Mouse (Mus musculus) liver, embryonic 12.5 days (tissue): ENCODE results near the gene Slc5a4b. TPM values are rescaled to one million over a fixed set of nuclear protein-coding genes. Genes with fewer than 3 reads are reported as not detected.
"Not testable (repeated sequence)": the region's sequence is repeated elsewhere in the genome, so short reads cannot be mapped to it uniquely, and the experiment has no call there.

ENCODE experiments used
- ATAC-seq: fragments of 200-750 bp; cut with Nextera tagmentation; 2 replicates; pipeline ENCODE4 v1.8.0; 2017; ENCODE audit warnings: moderate number of reproducible peaks, mild to moderate bottlenecking, moderate library complexity
- H3K27ac ChIP-seq: fragments of 300-500 bp; sonication (generic); 2 replicates; pipeline ENCODE4 v1.5.1; 2016; ENCODE audit warnings: mild to moderate bottlenecking
- H3K27me3 ChIP-seq: fragments of 300-500 bp; sonication (generic); replicated peaks from 2 replicates; pipeline ENCODE4 v1.6.1; 2016; ENCODE audit warnings: mild to moderate bottlenecking, moderate library complexity
- H3K36me3 ChIP-seq: fragments of 300-500 bp; sonication (generic); 2 replicates; pipeline ENCODE4 v1.6.1; 2016; ENCODE audit warnings: mild to moderate bottlenecking, moderate library complexity
- H3K4me1 ChIP-seq: fragments of 300-500 bp; sonication (generic); 2 replicates; pipeline ENCODE4 v1.6.1; 2016
- H3K4me2 ChIP-seq: fragments of 300-500 bp; sonication (generic); 2 replicates; pipeline ENCODE4 v1.6.1; 2016; ENCODE audit warnings: mild to moderate bottlenecking, moderate library complexity
- H3K4me3 ChIP-seq: fragments of 300-500 bp; sonication (generic); 2 replicates; pipeline ENCODE4 v1.5.1; 2016; ENCODE audit warnings: mild to moderate bottlenecking, moderate library complexity
- H3K9ac ChIP-seq: fragments of 300-500 bp; sonication (generic); 2 replicates; pipeline ENCODE4 v1.6.1; 2016; ENCODE audit warnings: mild to moderate bottlenecking, moderate library complexity
- H3K9me3 ChIP-seq: fragments of 300-500 bp; sonication (generic); replicated peaks from 2 replicates; pipeline ENCODE4 v1.6.1; 2016; ENCODE audit warnings: mild to moderate bottlenecking, moderate library complexity
- WGBS: fragments of 180-500 bp; shearing (Covaris S2); methylation state at CpG from one replicate; pipeline ENCODE4 v1.1.7; 2016; ENCODE audit not compliant: insufficient replicate concordance; 5-methylcytosine and 5-hydroxymethylcytosine counted together
- polyA plus RNA-seq: library from polyadenylated mRNA; unstranded; fragments of >200 nt; fragmentation: Nextera tagmentation; extraction: Ambion mirVana; gene quantifications from 2 replicates; pipeline ENCODE4 v1.2.1, GENCODE M21; 2016

Gene Slc5a4b
- polyA plus RNA-seq, 1 experiment from 2014 or later: 0.17 TPM

DNA sequence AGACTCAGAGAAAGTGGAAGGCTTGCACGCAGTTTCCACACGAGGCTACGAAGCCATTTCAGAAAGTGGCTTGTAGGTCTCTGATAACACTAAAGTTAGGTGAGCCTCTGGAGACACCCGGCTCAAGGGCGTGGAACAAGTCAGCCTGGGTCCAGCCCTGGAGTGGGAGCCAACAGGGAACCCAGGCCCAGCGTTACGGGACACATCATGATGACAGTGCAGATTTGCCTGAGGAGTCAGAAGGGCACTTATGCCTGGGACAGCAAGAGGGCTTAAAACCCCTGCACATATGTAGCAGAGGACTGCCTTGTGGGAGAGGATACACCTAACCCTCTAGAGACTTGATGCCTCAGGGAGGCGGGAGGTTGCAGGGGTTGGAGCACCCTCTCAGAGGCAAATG lies 14.2 kb downstream of the Slc5a4b start:
- Histone ChIP-seq H3K36me3 (no peaks in the 10 kb centered on the region), H3K27ac (no peak overlapping the region), H3K9me3 (no peaks in the 10 kb centered on the region), H3K4me3 (no peak overlapping the region), H3K4me2 (no peak overlapping the region), H3K4me1 (no peaks in the 10 kb centered on the region), H3K9ac (no peak overlapping the region), H3K27me3 (no peaks in the 10 kb centered on the region)
- WGBS: 65% methylated on average over 8 of the region's 8 CpGs
- ATAC-seq: no peak

DNA sequence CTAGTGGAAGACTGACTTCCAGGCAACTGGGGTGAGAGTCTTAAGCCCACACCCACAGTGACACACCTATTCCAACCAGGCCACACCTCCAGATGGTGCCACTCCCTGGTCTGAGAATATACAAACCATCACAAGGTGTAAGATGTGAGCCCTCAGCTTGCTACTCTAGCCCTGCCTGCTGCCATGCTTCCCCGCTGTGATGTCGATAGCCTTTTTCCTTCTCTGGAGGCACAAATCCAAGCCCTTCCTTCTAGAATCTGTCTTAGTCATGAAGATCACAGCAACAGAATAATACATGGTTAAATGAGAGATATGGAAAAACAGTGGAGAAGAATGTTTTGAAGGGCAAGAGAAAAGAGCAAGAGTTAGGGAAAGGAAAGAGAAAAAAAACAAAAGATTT lies 33.8 kb downstream of the Slc5a4b start:
- ATAC-seq, H3K27me3 ChIP-seq, H3K4me2 ChIP-seq, H3K9me3 ChIP-seq, H3K4me1 ChIP-seq, H3K36me3 ChIP-seq, H3K27ac ChIP-seq, H3K4me3 ChIP-seq, H3K9ac ChIP-seq: not testable (repeated sequence)
- WGBS: 71% methylated on average over 2 of the region's 2 CpGs

DNA sequence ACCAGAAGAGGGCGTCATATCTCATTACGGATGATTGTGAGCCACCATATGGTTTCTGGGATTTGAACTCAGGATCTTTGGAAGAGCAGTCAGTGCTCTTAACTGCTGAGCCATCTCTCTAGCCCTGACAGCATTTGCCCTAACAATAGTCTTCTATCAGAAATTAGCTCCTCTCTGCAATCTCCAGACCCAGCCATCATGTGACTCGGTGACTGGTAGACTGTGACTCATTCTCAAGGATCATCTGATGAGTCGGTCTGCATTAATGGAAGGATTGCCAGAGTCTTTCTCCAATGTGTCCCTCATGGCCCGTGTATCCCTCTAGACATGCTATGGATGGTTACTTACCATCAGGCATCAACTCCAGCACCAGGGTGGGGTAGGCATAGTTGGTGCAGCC lies 38.7 kb downstream of the Slc5a4b start:
- H3K36me3 ChIP-seq, H3K9me3 ChIP-seq, H3K27me3 ChIP-seq, H3K9ac ChIP-seq, H3K27ac ChIP-seq, H3K4me3 ChIP-seq, H3K4me2 ChIP-seq, H3K4me1 ChIP-seq, ATAC-seq: not testable (repeated sequence)
- whole genome bisulfite sequencing: 75% methylated on average over 5 of the region's 5 CpGs

DNA sequence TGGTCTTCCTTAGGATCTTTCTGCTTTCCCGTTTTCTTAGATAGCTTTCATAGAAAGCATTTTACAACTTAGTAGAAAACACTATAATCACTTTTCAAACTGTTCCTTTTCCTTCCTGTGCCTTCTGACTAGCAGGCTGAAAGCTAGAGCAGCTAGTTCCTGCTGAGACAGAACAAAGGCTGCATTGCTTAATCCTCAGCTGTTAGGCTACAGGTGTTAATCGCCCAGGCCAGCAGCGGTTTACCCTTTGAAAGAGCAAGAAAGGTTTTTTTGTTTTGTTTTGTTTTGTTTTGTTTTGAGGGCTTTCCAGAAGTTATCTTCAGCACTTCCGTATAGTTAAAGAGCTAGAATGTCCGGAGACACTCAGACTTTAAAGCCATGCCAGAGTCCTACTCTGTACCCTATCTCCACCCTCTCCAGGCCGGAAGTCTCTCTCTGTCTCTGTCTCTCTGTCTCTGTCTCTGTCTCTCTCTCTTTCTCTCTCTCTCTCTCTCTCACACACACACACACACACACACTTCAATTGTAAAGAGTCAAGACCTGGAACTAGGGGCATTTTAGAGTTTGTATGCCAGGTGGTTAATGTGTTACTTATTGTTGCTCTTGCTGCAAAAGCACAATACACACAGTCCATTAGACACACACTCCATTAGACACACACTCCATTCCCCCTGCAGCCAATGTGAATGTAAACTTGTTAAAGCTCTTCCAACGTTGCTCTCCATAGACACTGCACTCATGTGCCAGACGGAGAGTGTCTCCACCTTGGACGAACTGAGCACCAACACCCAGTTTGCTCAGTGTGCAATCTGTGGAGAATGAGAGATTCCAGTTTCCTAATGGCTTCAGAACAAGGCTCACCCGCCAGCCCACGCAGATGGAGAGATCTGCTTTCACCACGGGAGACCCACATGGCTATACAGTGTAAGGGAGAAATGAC lies 42.8 kb downstream of the Slc5a4b start:
- H3K4me3 ChIP-seq: no peak overlapping the region
- ATAC-seq: 0 out of 2 replicates have a peak, but pooled peaks have one; percentile 30
- WGBS: 35% methylated on average over 12 of the region's 12 CpGs
- no peak overlapping the region for H3K4me2 ChIP-seq
- H3K9ac ChIP-seq: no peak overlapping the region
- no peaks in the 10 kb centered on the region for H3K36me3 ChIP-seq
- no peaks in the 10 kb centered on the region for H3K9me3 ChIP-seq
- peak overlapping the region; percentile 22; the same call in 1 of the 2 replicates for H3K27ac ChIP-seq
- H3K27me3 ChIP-seq: no peaks in the 10 kb centered on the region
- no peaks in the 10 kb centered on the region for H3K4me1 ChIP-seq

DNA sequence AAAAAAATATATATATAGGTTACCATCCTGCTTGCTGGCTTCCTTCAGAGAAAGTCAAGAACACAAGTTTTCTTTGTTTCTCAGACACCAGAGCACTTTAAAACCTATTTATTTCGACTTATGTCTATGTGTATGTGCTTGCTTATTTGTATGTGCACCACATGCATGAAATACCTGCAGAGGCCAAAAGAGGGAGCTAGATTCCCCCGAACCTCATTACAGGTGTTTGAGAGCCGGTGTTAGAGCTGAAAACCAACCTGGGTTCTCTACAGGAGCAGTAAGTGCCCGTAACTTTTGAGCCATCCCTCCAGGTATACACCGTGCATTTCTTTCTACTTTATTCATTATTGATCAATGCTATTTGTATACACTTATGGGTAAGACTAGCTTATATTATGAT lies 48.3 kb downstream of the Slc5a4b start:
- Histone ChIP-seq H3K9ac (no peak overlapping the region), H3K27ac (no peak overlapping the region), H3K9me3 (no peaks in the 10 kb centered on the region), H3K36me3 (no peaks in the 10 kb centered on the region), H3K27me3 (no peaks in the 10 kb centered on the region), H3K4me3 (no peak overlapping the region), H3K4me2 (no peak overlapping the region), H3K4me1 (no peaks in the 10 kb centered on the region)
- no peak for ATAC-seq
- 78% methylated on average over 5 of the region's 5 CpGs for WGBS

DNA sequence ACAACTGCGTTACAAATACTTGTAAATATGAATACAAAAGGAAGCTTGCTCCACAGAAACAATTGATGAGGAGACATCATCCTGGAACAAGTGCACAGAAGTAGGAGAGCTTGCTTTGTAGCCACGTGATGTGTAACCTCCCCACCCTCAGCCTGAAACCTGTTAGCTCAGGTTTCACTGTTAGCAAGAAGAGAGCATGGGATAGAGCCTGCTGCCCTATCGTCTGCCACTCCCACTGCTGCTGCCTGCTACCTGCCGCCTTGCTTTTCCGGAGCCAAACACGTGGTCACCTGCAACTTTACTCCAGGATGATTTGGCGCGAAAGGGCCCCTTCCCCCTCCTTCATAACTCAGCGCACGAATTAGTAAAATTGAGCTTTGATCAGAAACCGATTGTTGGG lies 58.9 kb downstream of the Slc5a4b start:
- ATAC-seq: no peak
- H3K36me3 ChIP-seq: no peaks in the 10 kb centered on the region
- WGBS: 72% methylated on average over 11 of the region's 11 CpGs
- 0 out of 2 replicates have a peak, but pooled peaks cover under 1% of the 10 kb centered on the region for H3K4me1 ChIP-seq
- no peak overlapping the region for H3K27ac ChIP-seq
- H3K9me3 ChIP-seq: no peaks in the 10 kb centered on the region
- no peak overlapping the region for H3K4me3 ChIP-seq
- no peak overlapping the region for H3K9ac ChIP-seq
- H3K4me2 ChIP-seq: no peak overlapping the region
- H3K27me3 ChIP-seq: no peaks in the 10 kb centered on the region

DNA sequence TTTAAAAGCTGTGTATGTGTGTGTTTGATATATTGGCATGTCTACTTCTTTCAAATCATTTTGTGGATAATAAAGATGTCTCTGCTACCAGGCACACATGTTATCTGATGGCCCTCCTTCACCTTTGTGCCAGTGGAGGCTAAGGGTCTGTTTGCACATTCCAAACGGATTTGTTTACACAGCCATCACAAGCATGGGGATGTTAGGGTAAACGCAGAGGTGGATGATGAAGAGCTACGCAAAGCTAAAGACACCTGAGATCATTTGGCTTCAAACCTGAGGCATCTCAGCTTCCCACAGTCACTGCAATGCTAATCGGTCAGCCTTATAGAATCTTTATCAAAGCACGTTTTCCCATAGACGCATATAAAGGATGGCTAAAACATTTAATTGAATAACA lies 61.8 kb downstream of the Slc5a4b start:
- Histone ChIP-seq H3K4me1 (0 out of 2 replicates have a peak, but pooled peaks cover 3% of the 10 kb centered on the region), H3K27ac (no peak overlapping the region)
- ATAC-seq: no peak; the same call in 1 of the 2 replicates

DNA sequence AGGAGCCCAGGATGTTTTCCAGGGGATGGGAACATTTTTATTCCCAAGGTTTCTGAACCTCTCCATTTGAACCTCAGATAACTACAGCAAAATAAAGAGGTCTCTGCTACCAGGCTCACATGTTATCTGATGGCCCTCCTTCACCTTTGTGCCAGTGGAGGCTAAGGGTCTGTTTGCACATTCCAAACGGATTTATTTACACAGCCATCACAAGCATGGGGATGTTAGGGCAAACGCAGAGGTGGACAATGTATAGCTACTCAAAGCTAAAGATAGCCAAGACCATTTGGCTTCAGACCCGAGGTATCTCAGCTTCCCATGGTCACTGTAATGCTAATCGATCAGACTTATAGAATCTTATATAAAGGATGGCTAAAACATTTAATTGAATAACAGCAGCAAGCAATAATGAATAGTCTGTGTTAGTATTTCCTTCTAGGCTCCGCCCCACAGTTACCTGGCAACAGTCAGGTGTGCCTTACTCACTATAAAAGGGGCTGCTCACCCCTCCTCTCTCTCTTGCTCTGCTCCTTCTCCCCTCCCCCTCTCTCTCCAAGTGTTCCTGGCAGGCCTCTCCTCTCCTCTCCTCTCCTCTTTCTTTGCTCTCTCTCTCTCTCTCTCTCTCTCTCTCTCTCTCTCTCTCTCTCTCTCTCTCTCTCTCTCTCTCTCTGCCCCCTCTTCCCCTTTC lies 63.4 kb downstream of the Slc5a4b start:
- Histone ChIP-seq H3K36me3 (peaks cover 17% of the 10 kb centered on the region), H3K4me3 (no peak overlapping the region), H3K9ac (no peak overlapping the region), H3K27me3 (no peaks in the 10 kb centered on the region), H3K4me1 (0 out of 2 replicates have a peak, but pooled peaks cover 3% of the 10 kb centered on the region), H3K9me3 (no peaks in the 10 kb centered on the region), H3K27ac (peak overlapping the region; percentile 60; the same call in 1 of the 2 replicates), H3K4me2 (0 out of 2 replicates have a peak overlapping the region, but pooled peaks have one; percentile 2)
- WGBS: 34% methylated on average over 5 of the region's 5 CpGs
- peak; percentile 64 for ATAC-seq

More for the DNA sequence above, 61.8 kb downstream of the Slc5a4b start:
- no peak overlapping the region for H3K9ac ChIP-seq
- H3K4me3 ChIP-seq: no peak overlapping the region
- 48% methylated on average over 6 of the region's 6 CpGs for WGBS
- no peak overlapping the region for H3K4me2 ChIP-seq
- H3K36me3 ChIP-seq: peaks cover 4% of the 10 kb centered on the region
- no peaks in the 10 kb centered on the region for H3K27me3 ChIP-seq
- H3K9me3 ChIP-seq: no peaks in the 10 kb centered on the region

DNA sequence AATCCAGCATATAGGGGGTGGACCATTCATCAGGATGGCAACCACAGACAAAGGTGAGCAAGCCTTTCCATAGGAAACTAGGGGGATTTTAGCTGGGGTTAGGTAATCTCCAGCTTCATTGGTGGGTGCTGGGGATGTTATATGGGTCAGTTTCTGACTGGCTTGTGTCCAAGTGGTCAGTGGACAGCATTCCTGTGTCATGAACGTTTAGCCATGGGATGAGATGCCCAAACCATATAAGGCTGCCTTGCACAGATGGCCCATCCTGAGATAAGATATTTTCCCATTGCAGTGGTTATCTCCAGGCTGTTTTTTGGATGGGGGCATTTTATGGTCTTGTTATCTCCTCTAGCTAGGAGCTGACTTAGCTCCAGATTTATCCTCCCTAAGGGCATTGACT lies 64.0 kb downstream of the Slc5a4b start:
- ATAC-seq: no peak; the same call in 1 of the 2 replicates
- 15% methylated on average over 1 of the region's 1 CpGs for WGBS
- H3K27ac ChIP-seq: peak overlapping the region; percentile 60
- H3K9ac ChIP-seq: no peak overlapping the region
- no peaks in the 10 kb centered on the region for H3K9me3 ChIP-seq
- H3K4me2 ChIP-seq: 0 out of 2 replicates have a peak overlapping the region, but pooled peaks have one; percentile 2
- 0 out of 2 replicates have a peak, but pooled peaks cover 3% of the 10 kb centered on the region for H3K4me1 ChIP-seq
- no peak overlapping the region for H3K4me3 ChIP-seq
- H3K27me3 ChIP-seq: no peaks in the 10 kb centered on the region
- peaks cover 21% of the 10 kb centered on the region for H3K36me3 ChIP-seq

DNA sequence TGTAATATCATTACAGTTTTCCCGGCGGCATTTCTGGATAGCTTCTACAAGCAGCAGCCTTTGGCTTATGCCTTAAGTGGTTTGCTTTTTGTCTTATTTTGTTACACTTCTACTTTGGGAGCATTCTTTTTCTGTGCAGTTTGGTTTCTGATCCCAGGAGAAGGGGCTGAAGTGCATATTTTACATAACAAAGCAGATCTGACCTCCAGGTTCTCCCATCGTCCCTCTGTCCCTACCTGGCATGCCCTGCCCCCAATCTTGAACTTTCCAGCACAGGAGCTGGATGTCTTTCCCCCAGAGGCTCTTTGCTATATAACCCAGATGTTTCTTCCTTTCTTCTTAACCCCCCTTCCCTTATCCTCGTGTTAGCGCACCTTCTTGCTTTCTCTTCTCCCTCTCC lies 65.4 kb downstream of the Slc5a4b start:
- no peak overlapping the region for H3K9ac ChIP-seq
- H3K9me3 ChIP-seq: no peaks in the 10 kb centered on the region
- no peak for ATAC-seq
- peaks cover 34% of the 10 kb centered on the region for H3K36me3 ChIP-seq
- H3K4me1 ChIP-seq: 0 out of 2 replicates have a peak, but pooled peaks cover 3% of the 10 kb centered on the region
- H3K27ac ChIP-seq: peak overlapping the region; percentile 39; the same call in 1 of the 2 replicates
- no peak overlapping the region for H3K4me3 ChIP-seq
- H3K27me3 ChIP-seq: no peaks in the 10 kb centered on the region
- H3K4me2 ChIP-seq: no peak overlapping the region
- 51% methylated on average over 5 of the region's 5 CpGs for WGBS

DNA sequence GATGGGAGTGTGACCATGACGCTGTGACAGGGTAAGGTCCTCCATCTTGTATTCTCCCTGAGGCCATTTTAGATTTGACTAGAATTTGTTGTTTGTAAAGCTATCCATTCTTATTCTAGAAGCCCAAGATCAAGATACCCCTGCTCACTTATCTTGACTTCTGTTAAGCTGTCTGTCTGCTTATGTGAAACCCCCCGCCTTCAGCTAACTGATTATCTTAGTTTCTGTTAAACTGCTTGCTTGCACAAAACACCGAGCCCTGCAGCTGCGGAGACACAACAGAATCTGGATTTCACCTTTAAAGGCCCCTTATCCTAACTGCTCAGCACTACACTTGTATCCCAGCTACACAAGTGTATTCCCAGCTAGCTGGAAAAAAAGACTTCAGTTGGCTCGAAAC lies 73.8 kb downstream of the Slc5a4b start:
- no peak overlapping the region for H3K27ac ChIP-seq
- H3K27me3 ChIP-seq: no peaks in the 10 kb centered on the region
- H3K36me3 ChIP-seq: peaks cover 65% of the 10 kb centered on the region
- no peak for ATAC-seq
- H3K4me2 ChIP-seq: no peak overlapping the region
- H3K9me3 ChIP-seq: no peaks in the 10 kb centered on the region
- H3K4me3 ChIP-seq: no peak overlapping the region
- H3K4me1 ChIP-seq: peaks cover 41% of the 10 kb centered on the region
- 60% methylated on average over 5 of the region's 5 CpGs for WGBS
- no peak overlapping the region for H3K9ac ChIP-seq

DNA sequence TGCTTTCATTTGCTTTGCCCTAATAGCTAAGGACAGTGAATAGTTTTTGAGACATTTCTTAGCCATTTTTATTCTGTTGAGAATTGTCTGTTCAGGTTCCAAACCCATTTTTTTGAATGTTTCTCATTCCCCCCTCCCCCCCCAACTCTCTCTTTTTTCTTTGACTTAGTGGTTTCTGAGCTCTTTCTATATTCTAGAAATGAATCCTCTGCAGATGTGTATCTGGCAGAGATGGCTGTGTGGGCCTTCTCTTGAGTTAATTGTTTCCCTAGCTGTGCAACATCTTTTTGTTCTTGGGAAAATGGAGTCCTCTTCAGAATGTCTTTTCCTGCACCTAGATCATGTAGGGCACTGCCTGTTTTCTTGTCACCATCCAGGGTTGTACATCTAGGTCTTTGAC lies 75.5 kb downstream of the Slc5a4b start:
- H3K27me3 ChIP-seq: no peaks in the 10 kb centered on the region
- H3K4me1 ChIP-seq: peaks cover 53% of the 10 kb centered on the region
- H3K27ac ChIP-seq: no peak overlapping the region
- H3K9me3 ChIP-seq: no peaks in the 10 kb centered on the region
- H3K9ac ChIP-seq: no peak overlapping the region
- H3K4me2 ChIP-seq: no peak overlapping the region
- no peak overlapping the region for H3K4me3 ChIP-seq
- no peak for ATAC-seq
- H3K36me3 ChIP-seq: peaks cover 50% of the 10 kb centered on the region
